Mouse (Mus musculus) neural tube, postnatal 0 days (tissue): ENCODE results near the gene Nsun3. TPM values are rescaled to one million over a fixed set of nuclear protein-coding genes. Genes with fewer than 3 reads are reported as not detected.

Source experiments
- microRNA-seq: library from miRNA; unstranded; fragments of <30 nt; microRNA quantifications from one replicate; pipeline ENCODE4, GENCODE M21; 2016
- polyA plus RNA-seq: library from polyadenylated mRNA; unstranded; fragments of >200 nt; fragmentation: Nextera tagmentation; extraction: Ambion mirVana; gene quantifications from 2 replicates; pipeline ENCODE4 v1.2.1, GENCODE M21; 2015

The Nsun3 gene
- polyA plus RNA-seq = 7.0 and 7.7 TPM in 2 replicates

DNA sequence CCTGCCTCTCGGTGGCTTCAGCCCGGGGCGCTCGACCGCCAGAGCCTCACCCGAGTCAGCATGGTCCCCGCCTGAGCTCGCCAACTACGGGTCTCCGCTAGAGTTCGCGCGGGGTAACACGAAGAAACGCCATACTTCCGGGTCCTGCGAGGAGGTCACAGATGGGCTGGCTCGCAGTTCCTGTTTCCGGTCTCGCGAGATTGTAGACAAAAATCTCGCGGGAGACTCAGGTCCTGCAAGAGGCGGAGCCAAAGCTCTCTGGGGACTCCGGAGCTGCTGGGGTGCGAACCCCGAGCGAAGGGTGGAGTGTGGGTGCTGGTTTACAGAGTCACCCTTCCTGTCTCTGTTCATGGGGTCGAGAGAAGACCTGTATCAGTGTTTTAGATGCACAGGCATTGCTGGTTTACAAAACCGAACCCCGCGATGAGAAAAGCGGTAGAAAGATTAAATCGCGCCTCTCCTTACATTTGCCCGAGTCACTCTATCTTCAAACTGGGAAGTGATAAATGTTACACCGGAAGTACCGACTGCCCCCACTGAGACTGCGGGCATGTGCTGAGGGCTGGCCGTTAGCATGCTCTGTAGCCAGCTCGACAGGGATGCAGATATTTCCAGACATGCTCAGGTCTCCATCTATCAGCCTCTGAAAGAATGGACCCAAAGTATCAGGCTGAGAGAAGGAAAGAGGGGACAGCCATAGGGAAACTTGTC, at the start of gene Nsun3:
Gene Nsun3 (minus strand): TSS at position 198 of the 711 bp plus-strand sequence.

GRCm38 (mm10) chr16:62814491-62814890, 27.9 kb upstream of the Nsun3 start, which contains the start of gene Stx19:
Gene Stx19, plus strand, starts transcription at chr16:62814676.

Small RNA genes lying within 50 kb of the gene (microRNA-seq; reads per million reads assigned to microRNA genes)
- gene Gm25986 = not detected

Other genes starting within 250 kb of the Nsun3 start
- 0.26 and 0.45 TPM in 2 replicates for gene Stx19, start 27.9 kb upstream of the Nsun3 start, polyA plus RNA-seq
- gene Arl13b, start 60.2 kb upstream of the Nsun3 start, polyA plus RNA-seq = 15.0 and 17.1 TPM in 2 replicates
- 16.6 and 19.4 TPM in 2 replicates for gene Pros1, start 67.5 kb upstream of the Nsun3 start, polyA plus RNA-seq